Mouse (Mus musculus): Measurements from ENCODE around the gene Usp35. TPM values are rescaled to one million over a fixed set of nuclear protein-coding genes. Genes with fewer than 3 reads are reported as not detected.
A peak's percentile ranks its signal among the peaks of the same experiment; 100 is the strongest.

Usp35 gene
- total RNA-seq, 1 experiment from 2014 or later, result 5.9 TPM

GRCm38 (mm10) chr7:97346111-97346821 is 14.4 kb upstream of the Usp35 start:
- no peak for DNase-seq

- no peak for DNase-seq
Measured at GRCm38 (mm10) chr7:97345229-97345871, 13.5 kb upstream of the Usp35 start.

- DNase-seq, result no peak
Measured at GRCm38 (mm10) chr7:97344655-97345054, 12.8 kb upstream of the Usp35 start.

DNA sequence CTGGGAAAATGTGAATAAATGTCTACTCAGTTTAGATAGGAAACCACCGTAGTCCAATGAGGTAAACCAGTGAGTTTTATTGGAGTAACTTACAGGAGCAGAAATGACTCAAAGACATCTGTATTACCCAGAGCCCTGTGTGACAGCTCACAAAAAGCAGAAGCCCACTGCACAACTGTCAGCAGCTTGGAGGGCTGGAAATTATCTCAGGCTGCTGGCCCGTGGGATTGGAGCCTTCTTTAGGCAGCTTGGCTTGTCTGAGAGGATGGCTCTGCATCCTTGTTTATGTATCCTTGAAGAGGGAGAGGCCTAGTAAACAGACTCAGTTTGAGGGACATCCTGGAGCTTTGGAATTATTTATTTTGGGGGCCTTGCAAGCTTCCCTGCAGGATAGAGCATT is 11.1 kb upstream of the Usp35 start:
- DNase-seq, result no peak

DNA sequence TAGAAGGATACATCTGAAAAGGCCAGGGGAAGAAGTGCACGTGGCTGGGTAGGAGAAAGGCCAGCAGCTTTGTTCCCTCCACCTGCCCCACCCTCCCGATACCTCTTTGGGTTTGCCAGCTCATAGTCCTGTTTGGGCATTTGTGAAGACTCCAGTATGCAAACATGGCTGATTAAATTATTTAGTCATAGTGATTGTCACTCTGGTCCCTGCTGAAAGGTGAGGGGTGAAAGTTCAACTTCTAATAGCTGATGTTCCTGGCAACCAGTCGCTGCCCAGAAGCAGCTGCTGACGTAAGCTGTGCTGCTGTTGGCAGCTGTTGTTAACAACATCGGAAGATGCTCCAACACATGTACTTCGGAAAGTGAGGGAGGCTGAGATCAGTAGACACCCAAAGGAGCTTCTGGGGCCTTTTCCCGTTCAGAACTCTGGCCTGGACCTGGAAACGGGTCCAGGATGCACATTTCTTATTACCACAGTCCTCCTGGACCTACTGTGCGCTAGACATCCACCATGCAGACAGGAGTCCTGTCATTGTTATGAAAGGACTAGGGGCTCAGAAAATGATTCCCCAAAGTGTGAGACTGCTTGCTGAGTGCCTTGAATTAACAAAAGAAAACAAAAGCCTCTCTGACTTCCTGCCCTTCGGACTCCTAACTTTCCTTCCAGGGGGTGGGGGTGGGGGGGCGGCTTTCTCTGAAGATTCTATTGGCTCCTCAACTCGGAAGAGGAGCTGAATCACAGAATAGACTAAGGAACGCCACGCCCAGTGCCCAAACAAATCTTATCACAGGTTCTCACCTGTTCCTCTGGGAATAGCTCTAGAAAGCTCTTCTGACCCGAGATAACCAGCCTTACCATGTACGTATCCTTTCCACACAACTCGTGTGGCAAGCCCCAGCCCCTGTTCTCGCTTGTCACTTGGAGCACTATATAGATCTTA is 9.4 kb upstream of the Usp35 start:
- DNase-seq, result no peak

- DNase-seq, result no peak
Measured at GRCm38 (mm10) chr7:97339623-97340022, 7.8 kb upstream of the Usp35 start.

DNA sequence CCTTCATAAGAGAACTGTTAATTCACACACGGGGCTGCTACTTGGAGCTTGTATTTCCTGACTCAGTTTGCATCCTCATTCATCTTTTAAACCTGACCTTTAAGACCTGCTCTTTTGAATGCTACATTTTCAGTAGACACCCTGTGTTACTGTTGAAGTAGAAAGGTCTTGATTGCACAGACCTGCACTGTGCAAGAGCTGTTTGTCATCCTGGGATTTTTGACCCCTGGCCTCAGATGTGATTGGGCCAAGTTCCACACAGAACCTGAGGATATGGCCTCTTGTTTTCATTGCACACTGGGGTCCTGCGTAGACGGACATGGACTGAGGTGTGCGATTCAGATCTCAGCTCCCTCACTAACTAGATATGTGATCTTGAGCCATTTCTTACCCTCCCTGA is 6.8 kb upstream of the Usp35 start:
- DNase-seq, result no peak

DNA sequence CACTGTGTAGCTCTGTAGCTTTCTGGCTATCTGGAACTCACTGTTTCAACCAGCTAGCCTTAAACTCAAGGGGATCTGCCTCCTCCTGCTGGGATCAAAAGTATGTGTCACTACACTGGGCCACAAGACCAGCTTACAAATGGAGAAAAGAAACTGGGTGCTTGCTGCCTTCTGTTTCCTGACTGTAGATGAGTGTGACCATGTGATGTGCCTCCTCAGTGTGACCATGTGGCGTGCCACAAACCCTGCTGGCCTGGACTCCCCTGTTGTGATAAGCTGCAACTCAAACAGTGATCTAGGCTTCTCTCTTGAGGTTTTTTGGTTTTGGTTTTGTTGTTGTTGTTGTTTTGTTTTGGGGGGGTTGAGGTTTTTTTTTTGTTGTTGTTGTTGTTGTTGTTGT is 4.9 kb upstream of the Usp35 start:
- DNase-seq, result no peak

- no peak for DNase-seq
Measured at GRCm38 (mm10) chr7:97334406-97334805, 2.6 kb upstream of the Usp35 start.

DNA sequence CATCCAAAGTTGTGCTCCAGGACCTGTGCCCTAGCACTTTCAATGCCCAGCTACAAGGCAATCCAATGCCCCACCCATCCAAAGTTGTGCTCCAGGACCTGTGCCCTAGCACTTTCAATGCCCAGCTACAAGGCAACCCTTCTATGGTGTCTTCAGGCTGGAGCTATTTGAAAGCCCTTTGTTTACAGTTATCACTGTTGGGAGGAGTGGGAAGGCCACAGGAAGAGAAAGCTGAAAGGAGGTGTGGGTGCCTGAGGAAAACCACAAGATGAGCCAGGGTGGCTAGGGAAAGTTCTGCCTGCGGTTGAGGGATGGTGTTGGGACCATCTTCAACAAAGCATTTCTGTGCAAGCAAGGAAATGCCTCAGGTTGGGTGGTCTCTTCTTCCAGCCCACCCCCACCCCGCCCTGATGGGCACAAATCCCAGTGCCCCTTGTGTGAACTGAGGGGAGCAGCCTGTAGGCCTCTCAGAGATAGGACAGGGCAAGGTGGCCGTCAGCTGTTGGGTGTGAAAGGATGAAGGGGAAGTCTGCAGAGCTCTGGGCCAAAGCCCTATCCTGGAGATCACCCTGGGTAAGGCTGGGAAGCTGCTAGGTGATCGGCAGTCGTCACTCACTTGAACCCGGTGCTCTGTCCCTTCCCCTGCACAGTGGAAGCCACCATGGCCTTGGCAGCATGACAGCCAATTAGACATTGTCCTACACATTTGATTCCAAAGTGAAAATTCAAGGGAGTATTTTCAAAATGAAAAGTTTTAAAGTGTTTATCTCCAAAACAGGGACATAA is 1.5 kb upstream of the Usp35 start:
- DNase-seq, result no peak

GRCm38 (mm10) chr7:97332667-97333041 is 834 bp upstream of the Usp35 start:
- no peak for DNase-seq

- DNase-seq, result peak; percentile 37
Measured at GRCm38 (mm10) chr7:97330931-97331645, 732 bp downstream of the Usp35 start.

DNA sequence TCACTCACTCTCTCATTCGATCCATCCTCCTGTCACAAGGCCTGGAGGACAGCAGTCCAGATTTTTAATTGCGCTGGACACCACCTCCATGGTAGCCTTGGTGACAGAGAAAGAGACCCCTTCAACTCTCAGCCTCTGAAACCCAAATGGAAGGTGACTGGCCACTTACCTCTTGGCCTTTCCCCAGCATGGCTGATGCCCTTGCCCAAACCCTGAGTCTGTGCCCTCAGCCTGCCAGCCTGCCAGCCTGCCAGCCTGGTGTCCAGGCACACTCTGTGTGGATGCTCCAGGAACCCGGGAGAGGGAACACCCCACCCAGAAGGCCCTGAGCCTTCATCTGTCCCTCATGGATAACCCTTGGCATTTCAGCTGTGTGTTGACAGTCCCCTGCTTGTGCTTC is 2.1 kb downstream of the Usp35 start:
- no peak for DNase-seq

- no peak for DNase-seq
Measured at GRCm38 (mm10) chr7:97328891-97329588, 2.8 kb downstream of the Usp35 start.

GRCm38 (mm10) chr7:97327376-97327775 is 4.4 kb downstream of the Usp35 start:
- DNase-seq, result no peak

- peak; percentile 19 for DNase-seq
Measured at GRCm38 (mm10) chr7:97325156-97325985, 6.4 kb downstream of the Usp35 start.

- DNase-seq, result no peak
Measured at GRCm38 (mm10) chr7:97324342-97324741, 7.5 kb downstream of the Usp35 start.

GRCm38 (mm10) chr7:97317706-97318105 is 14.1 kb downstream of the Usp35 start:
- peak; percentile 59 for DNase-seq

GRCm38 (mm10) chr7:97315656-97316055 is 16.2 kb downstream of the Usp35 start:
- no peak for DNase-seq

GRCm38 (mm10) chr7:97314646-97315045 is 17.2 kb downstream of the Usp35 start:
- DNase-seq, result peak; percentile 31

Measured in adrenal gland, postnatal 14 days (tissue).